Mouse (Mus musculus): Measurements from ENCODE around the gene Ninj1. TPM values are rescaled to one million over a fixed set of nuclear protein-coding genes. Genes with fewer than 3 reads are reported as not detected.

The Ninj1 gene
- polyA plus RNA-seq, 1 experiment: 56.2 TPM

DNA sequence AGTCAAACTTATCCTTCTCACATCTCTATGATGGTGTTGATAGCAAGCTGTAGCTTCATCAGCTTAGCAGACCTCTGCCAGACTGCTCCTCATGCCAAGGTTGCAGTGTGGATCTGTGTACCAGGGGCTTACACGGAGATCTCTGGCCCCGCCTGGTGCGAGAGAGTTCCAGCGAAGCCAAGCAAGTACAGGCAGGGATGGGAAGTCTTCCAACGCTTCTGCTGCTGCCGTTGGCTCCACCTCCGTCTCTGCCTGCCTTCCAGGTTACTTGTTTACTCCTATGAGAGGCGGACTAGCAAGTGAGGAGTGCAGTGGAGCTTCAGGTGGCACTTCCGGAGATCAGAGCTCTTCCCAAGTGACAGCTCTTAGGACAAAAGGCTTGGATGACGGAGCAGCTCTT is 37.0 kb downstream of the Ninj1 start:
- DNase-seq (ENCODE audit: extremely low spot score in 1 of 2, low spot score in 1 of 2): no peak

DNA sequence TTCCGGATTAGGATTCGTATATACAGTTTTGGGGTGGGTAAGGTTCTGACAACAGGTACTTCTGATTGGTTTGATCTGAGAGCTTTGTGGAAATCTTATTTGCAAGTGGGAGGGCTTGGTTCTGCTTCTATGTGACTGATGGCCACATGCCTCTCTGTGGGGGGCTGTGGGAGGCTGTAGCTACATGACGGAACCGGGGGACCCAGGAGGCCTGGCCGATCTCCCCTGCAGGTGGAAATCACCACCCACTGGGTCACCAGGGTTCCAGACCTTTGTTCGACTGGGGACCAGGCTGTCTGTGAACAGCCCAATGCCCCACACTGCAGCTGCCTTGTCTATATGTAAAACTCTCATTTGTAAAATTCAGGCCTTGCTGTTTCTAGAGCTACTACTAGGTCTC is 37.4 kb downstream of the Ninj1 start:
- DNase-seq (ENCODE audit: extremely low spot score in 1 of 2, low spot score in 1 of 2): no peak

DNA sequence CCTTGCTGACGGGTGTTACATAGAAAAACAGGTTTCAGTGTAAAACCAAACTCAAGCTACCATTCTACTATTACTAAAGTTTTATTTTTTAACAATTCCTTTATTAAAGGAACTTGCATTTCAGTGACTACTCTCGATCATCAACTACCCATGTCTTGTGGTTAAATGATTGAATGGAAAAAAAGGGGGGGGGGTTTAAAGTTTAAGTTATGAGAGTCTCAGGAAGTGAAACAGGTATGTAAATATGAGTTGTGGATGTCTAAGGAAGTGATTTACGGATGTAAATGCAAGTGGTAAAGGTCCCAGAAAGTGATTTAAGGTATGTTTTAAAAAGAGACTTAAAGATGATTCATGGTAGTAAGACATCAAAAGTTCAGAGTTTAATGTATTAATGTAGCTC is 37.9 kb downstream of the Ninj1 start:
- DNase-seq (ENCODE audit: extremely low spot score in 1 of 2, low spot score in 1 of 2): no peak

DNA sequence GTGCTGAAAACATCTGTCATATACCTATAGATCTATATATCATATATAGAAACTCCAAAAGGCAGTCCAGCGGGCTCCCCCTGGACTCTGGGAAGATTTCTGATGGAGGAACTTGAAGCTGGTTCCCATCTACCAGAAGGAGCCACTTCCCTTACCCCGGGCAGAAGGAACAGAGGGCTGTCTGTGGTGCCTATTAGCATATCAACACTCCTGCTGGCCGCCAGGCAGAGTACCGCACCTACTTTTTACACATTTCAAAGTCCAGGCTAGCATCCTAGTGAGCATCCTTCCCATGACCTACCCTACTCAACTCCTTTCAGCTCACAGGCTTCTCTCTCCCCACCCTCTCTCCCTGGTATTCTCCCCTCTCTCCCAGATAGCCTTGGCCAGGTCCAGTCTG is 38.3 kb downstream of the Ninj1 start:
- no peak for DNase-seq (ENCODE audit: extremely low spot score in 1 of 2, low spot score in 1 of 2)

DNA sequence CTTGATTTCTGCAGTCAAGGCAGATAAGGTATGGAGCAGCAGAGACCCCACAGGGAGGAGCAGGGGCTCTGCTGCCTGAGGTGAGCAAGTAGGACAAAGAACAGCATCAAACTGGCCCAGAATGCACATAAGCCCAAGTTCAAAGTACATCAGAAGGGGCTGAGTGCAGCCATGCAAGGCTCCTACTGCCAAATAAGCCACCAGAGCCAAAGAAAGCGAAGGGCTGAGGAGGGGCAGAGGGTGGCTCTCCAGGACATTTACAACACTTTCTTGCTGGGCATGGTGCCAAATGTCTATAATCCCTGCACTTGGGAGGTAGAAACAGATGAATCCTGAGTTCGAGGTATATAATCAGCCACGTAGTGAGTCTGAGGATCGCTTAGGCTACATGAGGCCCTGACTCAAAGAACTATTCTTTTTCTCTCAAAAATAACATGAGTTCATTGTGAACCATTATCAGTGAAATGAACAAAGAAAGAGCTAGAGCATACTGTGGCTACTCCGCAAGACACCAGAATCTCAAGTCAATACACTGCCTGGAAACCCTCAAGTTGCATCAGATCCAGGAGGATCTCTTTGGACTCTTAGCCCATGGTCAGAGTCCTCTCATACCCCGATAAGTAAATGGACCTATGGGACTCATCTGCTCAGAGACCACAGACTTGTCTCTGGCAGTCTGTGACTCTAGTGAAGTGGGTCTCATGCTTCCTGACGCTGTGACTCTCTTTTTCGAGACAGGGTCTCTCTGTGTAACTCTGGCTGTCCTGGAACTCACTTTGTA is 46.7 kb downstream of the Ninj1 start:
- no peak for DNase-seq (ENCODE audit: extremely low spot score in 1 of 2, low spot score in 1 of 2)

DNA sequence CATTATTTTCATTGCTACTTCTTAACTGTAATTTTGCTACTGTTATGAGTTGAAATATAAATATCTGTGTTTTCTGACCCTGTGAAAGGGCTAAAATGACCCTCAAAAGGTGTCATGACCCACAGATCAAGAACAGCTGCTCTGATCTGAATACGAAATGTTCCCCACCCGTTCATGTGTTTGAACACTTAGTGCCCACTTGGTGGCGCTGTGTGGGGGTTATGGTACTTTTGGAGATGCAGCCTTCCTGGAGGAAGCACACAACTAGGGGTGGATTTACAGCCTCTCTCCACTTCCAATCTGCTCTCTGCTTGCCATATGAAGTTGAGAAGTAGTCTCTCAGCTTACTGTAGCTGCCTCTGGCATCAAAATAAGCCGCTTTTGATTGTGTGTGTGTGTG is 47.4 kb downstream of the Ninj1 start:
- no peak for DNase-seq (ENCODE audit: extremely low spot score in 1 of 2, low spot score in 1 of 2)

DNA sequence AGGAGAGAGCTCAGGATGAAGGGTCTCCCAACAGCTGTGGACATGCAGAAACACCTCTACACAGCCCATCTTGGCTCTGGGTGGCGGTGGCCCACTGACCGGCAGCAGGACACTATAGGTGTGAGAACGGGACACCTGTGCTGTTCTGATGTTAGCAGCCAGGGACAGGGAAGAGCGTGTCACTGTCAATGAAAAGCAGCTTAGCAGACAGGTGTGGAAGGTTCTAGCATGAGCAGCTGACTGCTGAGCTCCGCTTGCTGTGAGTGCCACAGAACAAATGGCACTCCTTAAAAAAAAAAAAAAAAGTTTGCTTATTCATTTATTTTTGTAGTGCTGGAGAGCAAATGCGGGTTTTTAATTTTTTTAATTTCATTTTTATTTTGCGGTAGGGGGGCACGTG is 50.3 kb downstream of the Ninj1 start:
- no peak for DNase-seq (ENCODE audit: extremely low spot score in 1 of 2, low spot score in 1 of 2)

DNA sequence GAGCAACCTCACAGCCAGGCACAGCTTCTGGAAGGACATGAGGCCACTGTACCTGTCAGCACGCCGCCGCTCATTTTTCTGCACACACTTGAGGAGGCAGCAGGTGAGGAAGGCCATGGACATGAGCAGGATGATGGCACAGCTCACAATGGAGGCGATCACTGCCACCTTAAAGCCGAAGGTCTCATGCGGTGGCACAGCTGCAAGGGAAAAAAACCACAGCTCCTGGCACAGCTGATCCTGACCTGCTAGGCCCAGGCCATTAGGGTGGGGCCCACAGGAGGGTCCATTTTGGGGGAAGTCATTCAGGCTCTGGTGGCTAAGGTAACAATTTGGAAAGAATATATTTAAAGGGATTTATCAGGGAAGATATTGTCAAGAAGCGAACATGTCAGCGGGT is 51.5 kb downstream of the Ninj1 start:
- no peak for DNase-seq (ENCODE audit: extremely low spot score in 1 of 2, low spot score in 1 of 2)

DNA sequence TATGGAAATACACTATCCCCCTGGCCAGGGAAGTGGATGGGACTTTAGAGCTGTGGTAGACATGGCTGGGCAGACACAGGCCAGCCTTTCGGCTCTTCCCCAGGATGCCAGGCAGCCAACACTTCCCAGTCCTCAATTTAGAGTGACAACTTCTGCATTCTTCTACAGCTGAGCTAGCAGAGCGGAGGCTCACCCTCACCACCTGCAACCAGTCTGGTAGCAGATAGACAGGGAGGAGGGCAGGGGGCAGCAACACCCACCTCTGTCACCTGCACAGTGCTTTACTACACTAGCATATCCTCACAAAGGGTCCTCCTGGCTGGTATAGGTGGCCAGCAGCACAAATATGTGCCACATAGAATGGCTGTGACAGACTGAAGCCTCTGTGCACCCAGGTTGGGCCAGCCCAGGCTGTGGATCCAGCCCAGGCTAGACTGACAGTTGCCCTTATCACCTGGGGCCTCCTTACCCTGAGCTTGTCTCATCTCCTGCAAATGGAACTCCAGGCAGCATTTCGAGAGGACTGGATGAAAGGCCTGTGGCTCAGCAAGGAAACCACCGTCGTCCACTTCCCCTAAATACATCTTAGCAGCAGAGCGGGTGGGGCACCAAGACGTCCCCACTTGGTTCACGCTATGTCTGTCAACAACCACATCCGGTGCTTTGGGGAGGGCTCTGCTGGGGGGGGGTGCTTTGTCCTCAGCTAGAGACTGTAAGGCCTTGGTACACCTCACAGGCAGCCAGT is 55.2 kb downstream of the Ninj1 start:
- DNase-seq (ENCODE audit: extremely low spot score in 1 of 2, low spot score in 1 of 2): no peak

DNA sequence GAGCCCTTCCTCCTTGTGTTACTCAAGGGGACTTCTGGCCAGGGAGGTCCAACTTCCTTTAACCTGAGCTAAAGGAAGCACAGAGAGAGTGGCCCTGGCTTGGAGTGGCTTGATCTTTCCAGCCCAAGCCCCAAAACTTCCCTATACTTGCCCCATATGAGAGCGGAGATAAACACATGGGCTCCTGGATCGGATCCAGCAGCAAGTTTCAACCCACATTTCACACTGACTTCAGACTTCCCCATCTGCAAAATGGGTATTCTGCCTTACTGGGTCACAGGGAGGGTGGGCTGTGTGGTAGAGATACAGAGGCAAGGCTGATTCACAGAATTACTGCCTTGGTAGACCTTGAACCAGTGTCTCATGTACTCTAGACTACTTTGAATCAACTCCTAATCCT is 56.2 kb downstream of the Ninj1 start:
- DNase-seq (ENCODE audit: extremely low spot score in 1 of 2, low spot score in 1 of 2): no peak

DNA sequence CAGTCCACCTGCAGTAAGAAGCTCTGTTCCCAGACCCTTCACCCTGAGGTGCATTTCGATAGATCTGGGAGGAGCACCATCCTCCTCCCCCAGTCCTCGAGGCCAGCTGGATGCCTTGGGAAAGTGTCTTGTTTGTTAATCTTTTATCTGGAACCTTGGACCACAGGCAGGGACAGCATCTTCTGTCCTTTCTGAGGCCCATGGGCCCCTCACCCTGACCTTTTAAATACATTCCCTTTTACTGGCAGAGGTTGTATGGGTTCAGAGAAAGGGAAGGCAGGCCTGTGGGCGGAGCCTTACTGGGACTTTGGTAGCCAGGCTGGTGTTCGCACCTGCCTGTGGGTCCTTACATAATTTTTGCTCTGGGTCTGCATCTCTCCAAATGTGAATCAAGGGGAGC is 58.0 kb downstream of the Ninj1 start:
- DNase-seq (ENCODE audit: extremely low spot score in 1 of 2, low spot score in 1 of 2): no peak

Other genes starting within 250 kb of the Ninj1 start
- gene Fam120a, start 219.5 kb upstream of the Ninj1 start, polyA plus RNA-seq (2012; rRNA removed): 92.2 and 92.6 TPM in 2 replicates
- 64.8 and 67.4 TPM in 2 replicates for gene Wnk2, start 39.5 kb upstream of the Ninj1 start, polyA plus RNA-seq (2012; rRNA removed)
- gene Card19, start 28.6 kb downstream of the Ninj1 start, polyA plus RNA-seq (2012; rRNA removed): 30.4 and 33.8 TPM in 2 replicates
- 2.4 and 3.2 TPM in 2 replicates for gene Susd3, start 61.2 kb downstream of the Ninj1 start, polyA plus RNA-seq (2012; rRNA removed)
- gene Fgd3, start 132.8 kb downstream of the Ninj1 start, polyA plus RNA-seq (2012; rRNA removed): 10.5 and 10.9 TPM in 2 replicates
- 48.6 and 49.5 TPM in 2 replicates for gene Bicd2, start 154.1 kb downstream of the Ninj1 start, polyA plus RNA-seq (2012; rRNA removed)
- 11.5 and 11.6 TPM in 2 replicates for gene Ippk, start 233.8 kb downstream of the Ninj1 start, polyA plus RNA-seq (2012; rRNA removed)

All from frontal cortex, adult 2 months (tissue).